Mouse (Mus musculus) heart, embryonic 12.5 days (tissue): ENCODE measurements around the gene Frmd6. TPM values are rescaled to one million over a fixed set of nuclear protein-coding genes. Genes with fewer than 3 reads are reported as not detected.

ENCODE experiments used
- ATAC-seq: fragments of 200-750 bp; cut with Nextera tagmentation; 2 replicates; pipeline ENCODE4 v1.8.0; 2017; ENCODE audit warnings: moderate TSS enrichment, moderate library complexity; ENCODE audit not compliant: insufficient number of reproducible peaks, low FRiP score
- H3K27ac ChIP-seq: fragments of 300-500 bp; sonication (generic); 2 replicates; pipeline ENCODE4 v1.5.1; 2016; ENCODE audit warnings: mild to moderate bottlenecking, moderate library complexity; ENCODE audit not compliant: poor library complexity, severe bottlenecking
- H3K27me3 ChIP-seq: fragments of 300-500 bp; sonication (generic); replicated peaks from 2 replicates; pipeline ENCODE4 v1.6.1; 2016; ENCODE audit warnings: mild to moderate bottlenecking, moderate library complexity
- H3K36me3 ChIP-seq: fragments of 300-500 bp; sonication (generic); 2 replicates; pipeline ENCODE4 v1.6.1; 2016; ENCODE audit warnings: mild to moderate bottlenecking, moderate library complexity
- H3K4me1 ChIP-seq: fragments of 300-500 bp; sonication (generic); replicated peaks from 2 replicates; pipeline ENCODE4 v1.6.1; 2016; ENCODE audit warnings: mild to moderate bottlenecking
- H3K4me2 ChIP-seq: fragments of 300-500 bp; sonication (generic); 2 replicates; pipeline ENCODE4 v1.6.1; 2016; ENCODE audit warnings: mild to moderate bottlenecking, moderate library complexity
- H3K4me3 ChIP-seq: fragments of 300-500 bp; sonication (generic); 2 replicates; pipeline ENCODE4 v1.5.1; 2016; ENCODE audit warnings: mild to moderate bottlenecking
- H3K9ac ChIP-seq: fragments of 300-500 bp; sonication (generic); 2 replicates; pipeline ENCODE4 v1.6.1; 2016; ENCODE audit warnings: mild to moderate bottlenecking, moderate library complexity
- H3K9me3 ChIP-seq: fragments of 300-500 bp; sonication (generic); replicated peaks from 2 replicates; pipeline ENCODE4 v1.6.1; 2016; ENCODE audit warnings: mild to moderate bottlenecking, moderate library complexity
- WGBS: fragments of 180-500 bp; shearing (Covaris S2); methylation state at CpG from one replicate; pipeline ENCODE4 v1.1.7; 2016; 5-methylcytosine and 5-hydroxymethylcytosine counted together
- polyA plus RNA-seq: library from polyadenylated mRNA; unstranded; fragments of >200 nt; fragmentation: Nextera tagmentation; extraction: Ambion mirVana; gene quantifications from 2 replicates; pipeline ENCODE4 v1.2.1, GENCODE M21; 2016

Frmd6 gene
- polyA plus RNA-seq, 1 experiment from 2014 or later, result 29.6 TPM

- Histone ChIP-seq H3K27ac (no peak overlapping the region), H3K27me3 (no peaks in the 10 kb centered on the region), H3K4me3 (no peak overlapping the region), H3K9me3 (no peaks in the 10 kb centered on the region), H3K36me3 (no peaks in the 10 kb centered on the region), H3K4me1 (peaks cover 31% of the 10 kb centered on the region), H3K4me2 (no peak overlapping the region), H3K9ac (no peak overlapping the region)
- ATAC-seq, result no peak
- whole genome bisulfite sequencing, result 77% methylated on average over 2 of the region's 2 CpGs
Observed at GRCm38 (mm10) chr12:70809957-70810356, 15.4 kb upstream of the Frmd6 start.

GRCm38 (mm10) chr12:70811772-70812171 lies 13.5 kb upstream of the Frmd6 start:
- H3K27me3 ChIP-seq, result no peaks in the 10 kb centered on the region
- H3K9ac ChIP-seq, result no peak overlapping the region
- no peak overlapping the region for H3K4me3 ChIP-seq
- H3K36me3 ChIP-seq, result no peaks in the 10 kb centered on the region
- peak overlapping the region; percentile 71 for H3K27ac ChIP-seq
- H3K4me1 ChIP-seq, result peaks cover 31% of the 10 kb centered on the region
- 69% methylated on average over 6 of the region's 6 CpGs for WGBS
- no peak overlapping the region for H3K4me2 ChIP-seq
- ATAC-seq, result no peak
- no peaks in the 10 kb centered on the region for H3K9me3 ChIP-seq

GRCm38 (mm10) chr12:70812176-70812575 lies 13.1 kb upstream of the Frmd6 start:
- H3K27me3 ChIP-seq, result no peaks in the 10 kb centered on the region
- H3K27ac ChIP-seq, result peak overlapping the region; percentile 81
- no peaks in the 10 kb centered on the region for H3K36me3 ChIP-seq
- H3K4me1 ChIP-seq, result peaks cover 31% of the 10 kb centered on the region
- H3K9me3 ChIP-seq, result no peaks in the 10 kb centered on the region
- no peak overlapping the region for H3K4me3 ChIP-seq
- WGBS, result 34% methylated on average over 6 of the region's 6 CpGs
- H3K9ac ChIP-seq, result no peak overlapping the region
- no peak overlapping the region for H3K4me2 ChIP-seq
- peak; percentile 76; the same call in 1 of the 2 replicates for ATAC-seq

- H3K4me3 ChIP-seq, result no peak overlapping the region
- H3K27ac ChIP-seq, result peak overlapping the region; percentile 81
- no peaks in the 10 kb centered on the region for H3K36me3 ChIP-seq
- H3K27me3 ChIP-seq, result no peaks in the 10 kb centered on the region
- no peaks in the 10 kb centered on the region for H3K9me3 ChIP-seq
- no peak overlapping the region for H3K9ac ChIP-seq
- no peak for ATAC-seq
- 26% methylated on average over 3 of the region's 3 CpGs for WGBS
- no peak overlapping the region for H3K4me2 ChIP-seq
- H3K4me1 ChIP-seq, result peaks cover 28% of the 10 kb centered on the region
Observed at GRCm38 (mm10) chr12:70812822-70813465, 12.4 kb upstream of the Frmd6 start.

GRCm38 (mm10) chr12:70816731-70817130 lies 8.6 kb upstream of the Frmd6 start:
- Histone ChIP-seq H3K4me2 (no peak overlapping the region), H3K4me1 (peaks cover 14% of the 10 kb centered on the region), H3K9me3 (no peaks in the 10 kb centered on the region), H3K4me3 (no peak overlapping the region), H3K27ac (no peak overlapping the region), H3K27me3 (no peaks in the 10 kb centered on the region), H3K36me3 (no peaks in the 10 kb centered on the region), H3K9ac (no peak overlapping the region)
- ATAC-seq, result no peak
- 74% methylated on average over 2 of the region's 2 CpGs for WGBS

- Histone ChIP-seq H3K4me3 (peak overlapping the region; percentile 87), H3K36me3 (no peaks in the 10 kb centered on the region), H3K9me3 (no peaks in the 10 kb centered on the region), H3K27me3 (no peaks in the 10 kb centered on the region), H3K4me2 (peak overlapping the region; percentile 89), H3K27ac (peak overlapping the region; percentile 97; the same call in 1 of the 2 replicates), H3K9ac (peak overlapping the region; percentile 84; the same call in 1 of the 2 replicates), H3K4me1 (peaks cover 14% of the 10 kb centered on the region)
- no peak for ATAC-seq
- 58% methylated on average over 7 of the region's 7 CpGs for WGBS
Observed at GRCm38 (mm10) chr12:70824017-70824416, 1.3 kb upstream of the Frmd6 start.

GRCm38 (mm10) chr12:70825651-70826317 lies 470 bp downstream of the Frmd6 start:
- Histone ChIP-seq H3K36me3 (no peaks in the 10 kb centered on the region), H3K4me2 (peak overlapping the region; percentile 89), H3K4me3 (peak overlapping the region; percentile 87), H3K4me1 (peaks cover 30% of the 10 kb centered on the region), H3K9ac (peak overlapping the region; percentile 95), H3K9me3 (no peaks in the 10 kb centered on the region), H3K27me3 (no peaks in the 10 kb centered on the region), H3K27ac (peak overlapping the region; percentile 97)
- WGBS, result under 1% methylated on average over 50 of the region's 55 CpGs
- peak; percentile 52 for ATAC-seq

GRCm38 (mm10) chr12:70826318-70827072 lies 1.2 kb downstream of the Frmd6 start:
- no peak for ATAC-seq
- H3K4me1 ChIP-seq, result peaks cover 37% of the 10 kb centered on the region

GRCm38 (mm10) chr12:70827187-70827900 lies 2.0 kb downstream of the Frmd6 start:
- ATAC-seq, result no peak
- peak overlapping the region; percentile 87 for H3K4me3 ChIP-seq
- H3K36me3 ChIP-seq, result no peaks in the 10 kb centered on the region
- peak overlapping the region; percentile 52 for H3K27ac ChIP-seq
- no peaks in the 10 kb centered on the region for H3K9me3 ChIP-seq
- peaks cover 45% of the 10 kb centered on the region for H3K4me1 ChIP-seq
- peak overlapping the region; percentile 89 for H3K4me2 ChIP-seq
- 9% methylated on average over 9 of the region's 9 CpGs for WGBS
- no peaks in the 10 kb centered on the region for H3K27me3 ChIP-seq
- peak overlapping the region; percentile 95 for H3K9ac ChIP-seq

More at GRCm38 (mm10) chr12:70826318-70827072, 1.2 kb downstream of the Frmd6 start:
- Histone ChIP-seq H3K27me3 (no peaks in the 10 kb centered on the region), H3K4me3 (peak overlapping the region; percentile 87), H3K9ac (peak overlapping the region; percentile 95), H3K27ac (peak overlapping the region; percentile 97), H3K4me2 (peak overlapping the region; percentile 89), H3K9me3 (no peaks in the 10 kb centered on the region), H3K36me3 (no peaks in the 10 kb centered on the region)
- 3% methylated on average over 19 of the region's 19 CpGs for WGBS

GRCm38 (mm10) chr12:70827901-70828271 lies 2.6 kb downstream of the Frmd6 start:
- no peaks in the 10 kb centered on the region for H3K9me3 ChIP-seq
- no peak overlapping the region for H3K27ac ChIP-seq
- no peak overlapping the region for H3K4me2 ChIP-seq
- no peak overlapping the region for H3K9ac ChIP-seq
- no peak for ATAC-seq
- H3K27me3 ChIP-seq, result no peaks in the 10 kb centered on the region
- 67% methylated on average over 4 of the region's 4 CpGs for WGBS
- no peak overlapping the region for H3K4me3 ChIP-seq
- H3K36me3 ChIP-seq, result no peaks in the 10 kb centered on the region
- peaks cover 48% of the 10 kb centered on the region for H3K4me1 ChIP-seq
